Mouse (Mus musculus): ENCODE measurements around the gene Ghr.

- TF ChIP-seq CTCF (IDR thresholded peaks at IDR 0.05; ENCODE audit: low read depth) (no peak), EP300 (IDR thresholded peaks at IDR 0.05; ENCODE audit: low read depth) (no peak)
Observed at GRCm38 (mm10) chr15:3536309-3536900, 46.9 kb downstream of the Ghr start.
